Mouse (Mus musculus): ENCODE measurements around the gene 4632433K11Rik. TPM values are rescaled to one million over a fixed set of nuclear protein-coding genes. Genes with fewer than 3 reads are reported as not detected.

Gene 4632433K11Rik
- polyA plus RNA-seq, 1 experiment from 2014 or later: not detected

- ATAC-seq (replicated peaks; ENCODE audit: low FRiP score, low read depth): no peak
Observed at GRCm38 (mm10) chr7:5037467-5037866, 3.5 kb downstream of the 4632433K11Rik start.

GRCm38 (mm10) chr7:5038109-5038732, 4.3 kb downstream of the 4632433K11Rik start, which contains the start of gene Zfp784:
Gene Zfp784 (minus strand): TSS chr7:5038446.
- no peak for TF ChIP-seq CTCF (IDR thresholded peaks at IDR 0.05; ENCODE audit: low read depth)
- H3K4me3 ChIP-seq (replicated peaks; ENCODE audit: low read depth, low read length): peak within 1 kb of the TSS; percentile 69
- H3K27ac ChIP-seq: peak within 1 kb of the TSS; percentile 99
- no peaks in the 10 kb centered on the region for H3K27me3 ChIP-seq (ENCODE audit: insufficient read depth, low read length)
- 0 out of 2 replicates have a peak, but pooled peaks cover 3% of the 10 kb centered on the region for H3K4me1 ChIP-seq (replicated peaks; ENCODE audit: insufficient read depth, low read length)
- peak within 1 kb of the TSS; percentile 92 for H3K9ac ChIP-seq (ENCODE audit: low read depth, low read length)
- DNase-seq (ENCODE audit: low spot score) (peak; percentile 95), ATAC-seq (replicated peaks; ENCODE audit: low FRiP score, low read depth) (peak; percentile 97)
- no peaks in the 10 kb centered on the region for H3K9me3 ChIP-seq (replicated peaks; ENCODE audit: low read length)
- WGBS: under 1% methylated on average over 48 of the region's 48 CpGs
- H3K4me2 ChIP-seq (ENCODE audit: low read length): peak within 1 kb of the TSS; percentile 60
- H3K36me3 ChIP-seq (ENCODE audit: insufficient read depth, low read length): peaks cover 23% of the 10 kb centered on the region

More at GRCm38 (mm10) chr7:5037467-5037866, 3.5 kb downstream of the 4632433K11Rik start:
- DNase-seq (ENCODE audit: low spot score): no peak
- Histone ChIP-seq H3K27ac (peak overlapping the region; percentile 99; the same call in 1 of the 2 replicates), H3K9ac (ENCODE audit: low read depth, low read length) (peak overlapping the region; percentile 92; the same call in 1 of the 2 replicates), H3K4me2 (ENCODE audit: low read length) (peak overlapping the region; percentile 60), H3K27me3 (ENCODE audit: insufficient read depth, low read length) (no peaks in the 10 kb centered on the region), H3K9me3 (replicated peaks; ENCODE audit: low read length) (no peaks in the 10 kb centered on the region), H3K4me3 (replicated peaks; ENCODE audit: low read depth, low read length) (peak overlapping the region; percentile 69), H3K4me1 (replicated peaks; ENCODE audit: insufficient read depth, low read length) (0 out of 2 replicates have a peak, but pooled peaks cover 3% of the 10 kb centered on the region), H3K36me3 (ENCODE audit: insufficient read depth, low read length) (peaks cover 30% of the 10 kb centered on the region)
- TF ChIP-seq CTCF (IDR thresholded peaks at IDR 0.05; ENCODE audit: low read depth): no peak
- 88% methylated on average over 8 of the region's 8 CpGs for WGBS

GRCm38 (mm10) chr7:5038940-5039339, 5.0 kb downstream of the 4632433K11Rik start:
- Histone ChIP-seq H3K4me3 (replicated peaks; ENCODE audit: low read depth, low read length) (peak overlapping the region; percentile 69), H3K27me3 (ENCODE audit: insufficient read depth, low read length) (no peaks in the 10 kb centered on the region), H3K27ac (no peak overlapping the region; the same call in 1 of the 2 replicates), H3K4me1 (replicated peaks; ENCODE audit: insufficient read depth, low read length) (0 out of 2 replicates have a peak, but pooled peaks cover 3% of the 10 kb centered on the region), H3K9ac (ENCODE audit: low read depth, low read length) (no peak overlapping the region), H3K36me3 (ENCODE audit: insufficient read depth, low read length) (peaks cover 16% of the 10 kb centered on the region), H3K9me3 (replicated peaks; ENCODE audit: low read length) (no peaks in the 10 kb centered on the region), H3K4me2 (ENCODE audit: low read length) (peak overlapping the region; percentile 60)
- 26% methylated on average over 5 of the region's 5 CpGs for WGBS
- ATAC-seq (replicated peaks; ENCODE audit: low FRiP score, low read depth) (no peak), DNase-seq (ENCODE audit: low spot score) (no peak)
- TF ChIP-seq CTCF (IDR thresholded peaks at IDR 0.05; ENCODE audit: low read depth): no peak

- WGBS: 80% methylated on average over 2 of the region's 2 CpGs
Observed at GRCm38 (mm10) chr7:5044981-5045380, 11.1 kb downstream of the 4632433K11Rik start.

GRCm38 (mm10) chr7:5046112-5046511, 12.2 kb downstream of the 4632433K11Rik start:
- H3K27me3 ChIP-seq (ENCODE audit: insufficient read depth, low read length): no peaks in the 10 kb centered on the region
- H3K4me1 ChIP-seq (replicated peaks; ENCODE audit: insufficient read depth, low read length): peaks cover 6% of the 10 kb centered on the region; the same call in 1 of the 2 replicates
- no peak for ATAC-seq (replicated peaks; ENCODE audit: low FRiP score, low read depth)
- no peak for DNase-seq (ENCODE audit: low spot score)
- no peak overlapping the region for H3K4me2 ChIP-seq (ENCODE audit: low read length)
- H3K4me3 ChIP-seq (replicated peaks; ENCODE audit: low read depth, low read length): no peak overlapping the region
- no peak overlapping the region for H3K9ac ChIP-seq (ENCODE audit: low read depth, low read length)
- no peak overlapping the region for H3K27ac ChIP-seq
- 0 out of 2 replicates have a peak, but pooled peaks have one; percentile 23 for TF ChIP-seq CTCF (IDR thresholded peaks at IDR 0.05; ENCODE audit: low read depth)
- no peaks in the 10 kb centered on the region for H3K9me3 ChIP-seq (replicated peaks; ENCODE audit: low read length)
- WGBS: 74% methylated on average over 2 of the region's 2 CpGs
- no peaks in the 10 kb centered on the region for H3K36me3 ChIP-seq (ENCODE audit: insufficient read depth, low read length)

More at GRCm38 (mm10) chr7:5044981-5045380, 11.1 kb downstream of the 4632433K11Rik start:
- no peak for TF ChIP-seq CTCF (IDR thresholded peaks at IDR 0.05; ENCODE audit: low read depth)
- H3K9ac ChIP-seq (ENCODE audit: low read depth, low read length): no peak overlapping the region
- no peak overlapping the region for H3K4me3 ChIP-seq (replicated peaks; ENCODE audit: low read depth, low read length)
- no peak overlapping the region for H3K4me2 ChIP-seq (ENCODE audit: low read length)
- ATAC-seq (replicated peaks; ENCODE audit: low FRiP score, low read depth) (no peak), DNase-seq (ENCODE audit: low spot score) (no peak)
- no peak overlapping the region for H3K27ac ChIP-seq
- H3K27me3 ChIP-seq (ENCODE audit: insufficient read depth, low read length): no peaks in the 10 kb centered on the region
- no peaks in the 10 kb centered on the region for H3K9me3 ChIP-seq (replicated peaks; ENCODE audit: low read length)
- no peaks in the 10 kb centered on the region for H3K36me3 ChIP-seq (ENCODE audit: insufficient read depth, low read length)
- no peaks in the 10 kb centered on the region for H3K4me1 ChIP-seq (replicated peaks; ENCODE audit: insufficient read depth, low read length)

GRCm38 (mm10) chr7:5047313-5047712, 13.4 kb downstream of the 4632433K11Rik start:
- Histone ChIP-seq H3K27ac (no peak overlapping the region), H3K36me3 (ENCODE audit: insufficient read depth, low read length) (no peaks in the 10 kb centered on the region), H3K4me1 (replicated peaks; ENCODE audit: insufficient read depth, low read length) (peaks cover 6% of the 10 kb centered on the region; the same call in 1 of the 2 replicates), H3K9ac (ENCODE audit: low read depth, low read length) (no peak overlapping the region), H3K27me3 (ENCODE audit: insufficient read depth, low read length) (no peaks in the 10 kb centered on the region), H3K4me2 (ENCODE audit: low read length) (no peak overlapping the region), H3K9me3 (replicated peaks; ENCODE audit: low read length) (no peaks in the 10 kb centered on the region), H3K4me3 (replicated peaks; ENCODE audit: low read depth, low read length) (no peak overlapping the region)
- ATAC-seq (replicated peaks; ENCODE audit: low FRiP score, low read depth) (no peak), DNase-seq (ENCODE audit: low spot score) (peak; percentile 82)
- TF ChIP-seq CTCF (IDR thresholded peaks at IDR 0.05; ENCODE audit: low read depth): peak; percentile 65
- WGBS: 28% methylated on average over 2 of the region's 2 CpGs
